Mouse (Mus musculus) adrenal gland (tissue): Measurements from ENCODE around the gene Ttc26.
"Not testable (repeated sequence)": the region's sequence is repeated elsewhere in the genome, so short reads cannot be mapped to it uniquely, and the experiment has no call there.

Source experiments
- intact Hi-C: fragments of 180-260 bp; cut with DNase I; formaldehyde crosslinking; loops from one replicate; pipeline ENCODE4 v1.15.1; 2025

The Ttc26 gene

GRCm38 (mm10) chr6:38448295-38448694 is 67.0 kb downstream of the Ttc26 start:
- intact Hi-C loops: no loop called here

GRCm38 (mm10) chr6:38453049-38453448 is 71.8 kb downstream of the Ttc26 start:
- intact Hi-C loops: no loop called here

- intact Hi-C loops: not testable (repeated sequence)
Measured at GRCm38 (mm10) chr6:38456425-38456824, 75.2 kb downstream of the Ttc26 start.

- intact Hi-C loops: no loop called here
Measured at GRCm38 (mm10) chr6:38458075-38458474, 76.8 kb downstream of the Ttc26 start.

GRCm38 (mm10) chr6:38469591-38469990 is 88.3 kb downstream of the Ttc26 start:
- intact Hi-C loops: no loop called here
